Mouse (Mus musculus) midbrain, postnatal 0 days (tissue): ENCODE measurements around the gene Cilp2. TPM values are rescaled to one million over a fixed set of nuclear protein-coding genes. Genes with fewer than 3 reads are reported as not detected.

Experiments used
- ATAC-seq: fragments of 200-750 bp; cut with Nextera tagmentation; 2 replicates; pipeline ENCODE4 v1.8.0; 2017; ENCODE audit warnings: moderate number of reproducible peaks, mild to moderate bottlenecking, moderate TSS enrichment, moderate library complexity; ENCODE audit not compliant: low FRiP score
- DNase-seq: peaks from one replicate; pipeline ENCODE4 v3.0.0-alpha.2; 2015; ENCODE audit warnings: low spot score
- H3K27ac ChIP-seq: fragments of 300-500 bp; sonication (generic); 2 replicates; pipeline ENCODE4 v1.5.1; 2014; ENCODE audit warnings: low read depth, mild to moderate bottlenecking, low read length, mixed read lengths
- H3K27me3 ChIP-seq: fragments of 300-500 bp; sonication (generic); 2 replicates; pipeline ENCODE4 v1.6.1; 2014; ENCODE audit warnings: low read length, control low read depth, mixed read lengths; ENCODE audit not compliant: insufficient read depth
- H3K36me3 ChIP-seq: fragments of 300-500 bp; sonication (generic); 2 replicates; pipeline ENCODE4 v1.6.1; 2014; ENCODE audit warnings: low read length, control low read depth, mixed read lengths; ENCODE audit not compliant: insufficient read depth
- H3K4me1 ChIP-seq: fragments of 300-500 bp; sonication (generic); 2 replicates; pipeline ENCODE4 v1.6.1; 2014; ENCODE audit warnings: mild to moderate bottlenecking, control low read depth, antibody characterized with exemption, low read length, mixed read lengths; ENCODE audit not compliant: insufficient read depth
- H3K4me2 ChIP-seq: fragments of 300-500 bp; sonication (generic); 2 replicates; pipeline ENCODE4 v1.6.1; 2014; ENCODE audit warnings: low read depth, mild to moderate bottlenecking, low read length, mixed read lengths; ENCODE audit not compliant: poor library complexity, severe bottlenecking
- H3K4me3 ChIP-seq: fragments of 300-500 bp; sonication (generic); 2 replicates; pipeline ENCODE4 v1.5.1; 2014; ENCODE audit warnings: low read depth, mild to moderate bottlenecking, low read length, moderate library complexity
- H3K9ac ChIP-seq: fragments of 300-500 bp; sonication (generic); replicated peaks from 2 replicates; pipeline ENCODE4 v1.6.1; 2014; ENCODE audit warnings: mild to moderate bottlenecking, low read length, moderate library complexity, mixed read lengths; ENCODE audit not compliant: poor library complexity, severe bottlenecking
- H3K9me3 ChIP-seq: fragments of 300-500 bp; sonication (generic); 2 replicates; pipeline ENCODE4 v1.6.1; 2016; ENCODE audit warnings: low read length, control low read depth
- CTCF ChIP-seq: IDR thresholded peaks from 2 replicates; pipeline ENCODE4 v1.5.1; 2016; ENCODE audit warnings: antibody characterized with exemption, mild to moderate bottlenecking
- WGBS: fragments of 180-500 bp; shearing (Covaris S2); extraction: QIAGEN DNeasy Blood & Tissue Kit; methylation state at CpG from one replicate; pipeline ENCODE4 v1.1.7; 2014; 5-methylcytosine and 5-hydroxymethylcytosine counted together
- polyA plus RNA-seq: library from polyadenylated mRNA; unstranded; fragments of >200 nt; fragmentation: Nextera tagmentation; extraction: Ambion mirVana; gene quantifications from 2 replicates; pipeline ENCODE4 v1.2.1, GENCODE M21; 2015
- total RNA-seq: library from RNA; depleted of rRNA; stranded (reverse); fragments of >200 nt; gene quantifications from 2 replicates; pipeline ENCODE4 v1.2.3, GENCODE M21; 2014

Gene Cilp2
- total and polyA plus RNA-seq, 2 experiments from 2014 or later, result 8.0 to 12.0 TPM

- DNase-seq, result no peak
- no peaks in the 10 kb centered on the region for H3K27me3 ChIP-seq
- WGBS, result 81% methylated on average over 8 of the region's 8 CpGs
These were observed 16.6 kb upstream of the Cilp2 start for GRCm38 (mm10) chr8:69904096-69904495.

GRCm38 (mm10) chr8:69903063-69903542 lies 15.6 kb upstream of the Cilp2 start:
- no peak for TF ChIP-seq CTCF
- H3K27ac ChIP-seq, result peak overlapping the region; percentile 90
- H3K4me1 ChIP-seq, result peaks cover 18% of the 10 kb centered on the region; the same call in 1 of the 2 replicates
- ATAC-seq (peak; percentile 90), DNase-seq (peak; percentile 100)
- 0% methylated on average over 45 of the region's 45 CpGs for WGBS
- peak overlapping the region; percentile 97 for H3K4me2 ChIP-seq
- no peaks in the 10 kb centered on the region for H3K9me3 ChIP-seq
- no peaks in the 10 kb centered on the region for H3K36me3 ChIP-seq
- H3K4me3 ChIP-seq, result peak overlapping the region; percentile 72
- no peaks in the 10 kb centered on the region for H3K27me3 ChIP-seq
- H3K9ac ChIP-seq, result peak overlapping the region; percentile 77

More at GRCm38 (mm10) chr8:69904096-69904495, 16.6 kb upstream of the Cilp2 start:
- Histone ChIP-seq H3K4me3 (no peak overlapping the region), H3K4me1 (peaks cover 17% of the 10 kb centered on the region; the same call in 1 of the 2 replicates), H3K36me3 (0 out of 2 replicates have a peak, but pooled peaks cover 4% of the 10 kb centered on the region), H3K9me3 (no peaks in the 10 kb centered on the region), H3K4me2 (peak overlapping the region; percentile 97), H3K9ac (no peak overlapping the region), H3K27ac (no peak overlapping the region)
- no peak for ATAC-seq
- TF ChIP-seq CTCF, result no peak

DNA sequence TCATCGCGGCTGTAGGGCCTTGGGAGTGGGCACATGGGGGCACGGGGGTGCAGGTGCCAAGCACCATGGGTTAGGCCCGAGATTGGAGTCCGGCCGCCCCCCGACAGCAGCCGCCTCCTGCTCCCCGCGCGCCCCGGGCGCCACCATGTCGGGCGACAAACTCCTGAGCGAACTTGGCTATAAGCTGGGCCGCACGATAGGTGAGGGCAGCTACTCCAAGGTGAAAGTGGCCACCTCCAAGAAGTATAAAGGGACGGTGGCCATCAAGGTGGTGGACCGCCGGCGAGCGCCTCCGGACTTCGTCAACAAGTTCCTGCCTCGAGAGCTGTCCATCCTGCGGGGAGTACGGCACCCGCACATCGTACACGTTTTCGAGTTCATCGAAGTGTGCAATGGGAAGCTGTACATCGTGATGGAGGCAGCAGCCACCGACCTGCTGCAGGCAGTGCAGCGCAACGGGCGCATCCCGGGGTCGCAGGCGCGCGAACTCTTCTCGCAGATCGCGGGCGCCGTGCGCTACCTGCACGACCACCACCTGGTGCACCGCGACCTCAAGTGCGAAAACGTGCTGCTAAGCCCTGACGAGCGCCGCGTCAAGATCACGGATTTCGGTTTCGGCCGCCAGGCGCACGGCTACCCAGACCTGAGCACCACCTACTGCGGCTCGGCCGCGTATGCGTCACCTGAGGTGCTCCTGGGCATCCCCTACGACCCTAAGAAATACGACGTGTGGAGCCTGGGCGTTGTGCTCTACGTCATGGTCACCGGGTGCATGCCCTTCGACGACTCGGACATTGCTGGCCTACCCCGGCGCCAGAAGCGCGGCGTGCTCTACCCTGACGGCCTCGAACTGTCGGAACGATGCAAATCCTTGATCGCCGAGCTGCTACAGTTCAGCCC lies 14.9 kb upstream of the Cilp2 start, which contains the start of the genes Tssk6, Ndufa13 and Yjefn3:
Gene Tssk6, plus strand, starts transcription at position 22 of the 900 bp plus-strand sequence.
Gene Ndufa13, minus strand, starts transcription at position 396 of the 900 bp plus-strand sequence.
Gene Yjefn3, minus strand, starts transcription at position 550 of the 900 bp plus-strand sequence.
- peaks cover 18% of the 10 kb centered on the region; the same call in 1 of the 2 replicates for H3K4me1 ChIP-seq
- H3K9me3 ChIP-seq, result no peaks in the 10 kb centered on the region
- WGBS, result 6% methylated on average over 88 of the region's 89 CpGs
- peak; percentile 47 for ATAC-seq
- peak within 1 kb of the TSS; percentile 90 for H3K27ac ChIP-seq
- no peaks in the 10 kb centered on the region for H3K36me3 ChIP-seq
- H3K27me3 ChIP-seq, result no peaks in the 10 kb centered on the region
- peak within 1 kb of the TSS; percentile 83 for H3K9ac ChIP-seq
- peak within 1 kb of the TSS; percentile 97 for H3K4me2 ChIP-seq
- DNase-seq, result no peak
- peak within 1 kb of the TSS; percentile 72 for H3K4me3 ChIP-seq
- peak; percentile 38 for TF ChIP-seq CTCF

DNA sequence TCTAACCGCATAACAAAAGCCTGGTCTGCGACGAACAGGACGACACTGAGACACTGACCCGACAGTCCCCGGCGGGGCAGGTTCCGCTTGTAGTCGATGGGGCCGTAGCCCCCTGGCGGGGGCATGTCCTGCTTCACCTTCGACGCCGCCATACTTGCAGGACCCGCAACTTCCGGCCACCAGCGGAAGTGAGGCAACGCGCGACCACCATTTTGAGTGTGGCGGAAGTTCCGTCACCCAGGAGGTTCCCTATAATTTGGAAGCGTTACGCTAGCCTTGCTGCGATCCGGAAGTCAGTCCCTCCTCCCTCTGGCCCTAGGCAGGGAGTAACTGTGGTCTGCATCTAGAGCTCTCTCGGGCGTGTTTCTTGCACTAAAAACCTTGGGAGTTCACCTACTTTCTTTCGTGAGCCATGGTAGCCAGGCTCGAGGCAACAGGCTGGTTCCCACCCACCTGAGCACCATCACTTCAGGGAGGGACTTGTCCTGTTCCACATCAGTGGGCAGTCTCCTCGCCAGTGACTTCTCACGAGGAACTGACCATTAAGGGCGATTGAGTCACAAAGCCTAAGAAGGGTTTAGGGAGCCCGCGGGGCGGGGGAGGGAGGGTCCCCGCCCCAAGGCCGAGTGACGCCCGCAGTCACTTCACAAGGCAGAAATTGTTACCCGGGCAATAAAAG lies 14.1 kb upstream of the Cilp2 start:
- Histone ChIP-seq H3K4me1 (peaks cover 18% of the 10 kb centered on the region; the same call in 1 of the 2 replicates), H3K4me2 (peak overlapping the region; percentile 97), H3K9me3 (no peaks in the 10 kb centered on the region), H3K36me3 (no peaks in the 10 kb centered on the region), H3K4me3 (peak overlapping the region; percentile 72), H3K27me3 (no peaks in the 10 kb centered on the region), H3K27ac (peak overlapping the region; percentile 90), H3K9ac (peak overlapping the region; percentile 83)
- DNase-seq (peak; percentile 96), ATAC-seq (peak; percentile 71)
- WGBS, result 2% methylated on average over 41 of the region's 41 CpGs
- peak; percentile 74 for TF ChIP-seq CTCF

DNA sequence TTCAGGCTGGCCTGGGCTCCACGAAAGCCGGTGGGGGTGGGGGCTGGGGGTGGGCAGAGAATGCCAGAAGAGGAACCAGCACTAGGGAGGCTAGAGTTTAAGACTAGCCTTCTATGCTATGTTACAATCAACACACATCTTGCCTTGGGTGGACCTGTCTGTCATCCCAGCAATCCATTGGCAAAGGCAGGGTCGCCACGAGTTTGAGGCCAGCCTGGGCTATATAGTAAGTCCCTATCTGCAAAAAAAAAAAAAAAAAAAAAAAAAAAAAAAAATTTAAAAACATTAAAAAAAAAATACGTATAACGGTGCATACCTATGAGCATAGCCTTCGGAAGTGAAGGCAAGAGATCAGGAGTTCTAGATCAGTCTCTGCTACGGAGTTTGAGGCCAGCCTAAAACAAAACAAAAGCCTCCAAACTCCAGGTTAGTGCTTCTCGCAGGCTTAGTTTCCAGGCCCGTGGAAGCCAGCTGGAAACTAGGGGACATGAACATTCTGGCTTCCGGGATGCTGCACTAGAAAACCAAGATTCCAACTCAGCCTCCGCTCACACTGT lies 13.5 kb upstream of the Cilp2 start:
- DNase-seq (no peak), ATAC-seq (no peak)
- Histone ChIP-seq H3K9me3 (no peaks in the 10 kb centered on the region), H3K27ac (peak overlapping the region; percentile 90), H3K4me1 (peaks cover 18% of the 10 kb centered on the region; the same call in 1 of the 2 replicates), H3K4me2 (peak overlapping the region; percentile 97), H3K27me3 (no peaks in the 10 kb centered on the region), H3K4me3 (peak overlapping the region; percentile 72), H3K9ac (peak overlapping the region; percentile 83), H3K36me3 (0 out of 2 replicates have a peak, but pooled peaks cover 2% of the 10 kb centered on the region)
- 20% methylated on average over 12 of the region's 12 CpGs for WGBS
- no peak for TF ChIP-seq CTCF
